Comparison of ENCODE assay signal across 8 mouse cellular contexts in the genomic region with DNA sequence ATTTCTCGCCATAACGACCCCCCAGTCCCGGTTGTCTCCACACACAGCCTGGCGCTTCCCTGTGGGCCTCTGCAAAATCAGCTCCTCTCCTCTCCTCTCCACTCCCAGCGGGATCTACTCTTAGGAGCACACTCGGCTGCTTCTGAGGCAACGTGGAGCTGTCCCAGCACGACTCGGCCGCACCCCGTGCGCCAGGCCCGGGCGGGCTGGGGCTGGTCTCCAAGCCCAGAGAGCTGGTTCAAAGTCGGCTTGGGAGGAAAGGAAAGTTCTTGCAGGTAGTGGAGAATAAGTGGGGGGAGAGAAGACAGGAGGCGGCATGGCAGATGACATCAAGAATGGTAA. TPM values are rescaled to one million over a fixed set of nuclear protein-coding genes. Genes with fewer than 3 reads are reported as not detected.
DNase-seq lines count a peak whose midpoint lies in the region; ATAC-seq and TF ChIP-seq lines count a peak whose summit lies in the region.

No protein-coding gene starts in this region.

- 11% methylated on average over 16 of the region's 16 CpGs for WGBS in embryonic facial prominence, embryonic 12.5 days
- WGBS in hindbrain, embryonic 16.5 days: 11% methylated on average over 16 of the region's 16 CpGs
- WGBS in midbrain, embryonic 16.5 days: 11% methylated on average over 16 of the region's 16 CpGs

- no peak for DNase-seq in layer of hippocampus, adult 2 months (ENCODE audit: low spot score in 2 of 2)
- DNase-seq in layer of hippocampus, adult 18-20 months (ENCODE audit: low spot score in 2 of 2): no peak
- no peak for DNase-seq in frontal cortex, postnatal 14 days (ENCODE audit: low spot score in 2 of 2)
- DNase-seq in spleen, postnatal 10 days (ENCODE audit: low spot score in 2 of 2): no peak
- DNase-seq in adipocyte (ENCODE audit: low spot score): no peak

- no peaks in the 10 kb centered on the region; the same call in 1 of the 2 replicates for H3K4me1 ChIP-seq in embryonic facial prominence, embryonic 12.5 days
- peaks cover 10% of the 10 kb centered on the region; the same call in 1 of the 2 replicates for H3K4me1 ChIP-seq in hindbrain, embryonic 16.5 days (ENCODE audit: control insufficient read depth, insufficient read depth, low read depth, low read length)
- peaks cover 4% of the 10 kb centered on the region for H3K4me1 ChIP-seq in midbrain, embryonic 16.5 days (ENCODE audit: control insufficient read depth, insufficient read depth, low read length)

- ATAC-seq in embryonic facial prominence, embryonic 12.5 days (ENCODE audit: insufficient number of reproducible peaks, insufficient read depth, low FRiP score, low TSS enrichment): no peak
- ATAC-seq in hindbrain, embryonic 16.5 days: peak; percentile 53
- ATAC-seq in midbrain, embryonic 16.5 days: peak; percentile 50

- H3K36me3 ChIP-seq in embryonic facial prominence, embryonic 12.5 days: peaks cover 39% of the 10 kb centered on the region
- H3K36me3 ChIP-seq in hindbrain, embryonic 16.5 days (ENCODE audit: control insufficient read depth, insufficient read depth, low read length): peaks cover 25% of the 10 kb centered on the region
- peaks cover 14% of the 10 kb centered on the region for H3K36me3 ChIP-seq in midbrain, embryonic 16.5 days (ENCODE audit: control insufficient read depth, insufficient read depth, low read length)

- no peaks in the 10 kb centered on the region for H3K9me3 ChIP-seq in embryonic facial prominence, embryonic 12.5 days
- no peaks in the 10 kb centered on the region for H3K9me3 ChIP-seq in hindbrain, embryonic 16.5 days (ENCODE audit: control insufficient read depth, low read length)
- no peaks in the 10 kb centered on the region for H3K9me3 ChIP-seq in midbrain, embryonic 16.5 days (replicated peaks; ENCODE audit: control insufficient read depth, low read length, poor library complexity, severe bottlenecking)

- H3K4me2 ChIP-seq in embryonic facial prominence, embryonic 12.5 days (replicated peaks): peak overlapping the region; percentile 77
- peak overlapping the region; percentile 94 for H3K4me2 ChIP-seq in hindbrain, embryonic 16.5 days (ENCODE audit: low read length)
- H3K4me2 ChIP-seq in midbrain, embryonic 16.5 days (ENCODE audit: low read length): peak overlapping the region; percentile 79

- peak overlapping the region; percentile 70 for H3K4me3 ChIP-seq in layer of hippocampus, adult 2 months
- H3K4me3 ChIP-seq in embryonic facial prominence, embryonic 12.5 days: peak overlapping the region; percentile 40
- peak overlapping the region; percentile 68 for H3K4me3 ChIP-seq in hindbrain, embryonic 16.5 days (ENCODE audit: low read length)
- peak overlapping the region; percentile 60 for H3K4me3 ChIP-seq in midbrain, embryonic 16.5 days (ENCODE audit: low read depth, low read length)

- H3K9ac ChIP-seq in embryonic facial prominence, embryonic 12.5 days: peak overlapping the region; percentile 41; the same call in 1 of the 2 replicates
- peak overlapping the region; percentile 74 for H3K9ac ChIP-seq in hindbrain, embryonic 16.5 days (ENCODE audit: low read depth, low read length)
- H3K9ac ChIP-seq in midbrain, embryonic 16.5 days (ENCODE audit: low read depth, low read length): peak overlapping the region; percentile 73

- TF ChIP-seq CTCF in layer of hippocampus, adult 2 months (conservative IDR thresholded peaks at IDR 0.05): no peak

- peaks cover 15% of the 10 kb centered on the region for H3K27me3 ChIP-seq in embryonic facial prominence, embryonic 12.5 days
- no peaks in the 10 kb centered on the region; the same call in 1 of the 2 replicates for H3K27me3 ChIP-seq in hindbrain, embryonic 16.5 days (replicated peaks; ENCODE audit: control insufficient read depth, insufficient read depth, low read length)
- peaks cover 5% of the 10 kb centered on the region; the same call in 1 of the 2 replicates for H3K27me3 ChIP-seq in midbrain, embryonic 16.5 days (ENCODE audit: control insufficient read depth, insufficient read depth, low read depth, low read length)

- peak overlapping the region; percentile 64; the same call in 1 of the 2 replicates for H3K27ac ChIP-seq in layer of hippocampus, adult 2 months
- no peak overlapping the region for H3K27ac ChIP-seq in embryonic facial prominence, embryonic 12.5 days
- H3K27ac ChIP-seq in hindbrain, embryonic 16.5 days (ENCODE audit: low read depth, low read length): no peak overlapping the region
- no peak overlapping the region for H3K27ac ChIP-seq in midbrain, embryonic 16.5 days (ENCODE audit: low read length)

RNA-seq across cellular contexts. Expression of a gene that starts 0.6 kb away (rescaled TPM):
- total RNA-seq in layer of hippocampus, adult 2 months (2021): 1 to 10 TPM; 5.7 to 7.5 TPM
- 1 to 10 TPM; 5.3 to 5.8 TPM for total RNA-seq in layer of hippocampus, adult 18-20 months (2021)
- 0.65 and 0.69 TPM in 2 replicates for polyA plus RNA-seq in embryonic facial prominence, embryonic 12.5 days (2016; fragmentation: Nextera tagmentation; extraction: Ambion mirVana)
- polyA plus RNA-seq in hindbrain, embryonic 16.5 days (2015; fragmentation: Nextera tagmentation; extraction: Ambion mirVana): 5.4 and 5.6 TPM in 2 replicates
- polyA plus RNA-seq in midbrain, embryonic 16.5 days (2015; fragmentation: Nextera tagmentation; extraction: Ambion mirVana): 5.1 and 6.1 TPM in 2 replicates

RNA-seq across cellular contexts. Expression of a gene that starts 24.3 kb away (rescaled TPM):
- total RNA-seq in layer of hippocampus, adult 2 months (2021): 1,000 to 10,000 TPM; 1,301 to 1,421 TPM
- 1,000 to 10,000 TPM; 1,476 to 1,478 TPM for total RNA-seq in layer of hippocampus, adult 18-20 months (2021)
- 1,462 TPM in 2 replicates for polyA plus RNA-seq in embryonic facial prominence, embryonic 12.5 days (2016; fragmentation: Nextera tagmentation; extraction: Ambion mirVana)
- polyA plus RNA-seq in hindbrain, embryonic 16.5 days (2015; fragmentation: Nextera tagmentation; extraction: Ambion mirVana): 1,087 and 1,130 TPM in 2 replicates
- 962 and 996 TPM in 2 replicates for polyA plus RNA-seq in midbrain, embryonic 16.5 days (2015; fragmentation: Nextera tagmentation; extraction: Ambion mirVana)
